Comparison of ENCODE assay signal across 7 mouse cellular contexts in genomic region chr13:91461299-91461698, GRCm38 (mm10). TPM values are rescaled to one million over a fixed set of nuclear protein-coding genes. Genes with fewer than 3 reads are reported as not detected.
DNase-seq lines count a peak whose midpoint lies in the region; ATAC-seq and TF ChIP-seq lines count a peak whose summit lies in the region.

No protein-coding gene starts in this region.

- H3K9me3 ChIP-seq in lung, embryonic 15.5 days, result no peaks in the 10 kb centered on the region
- no peaks in the 10 kb centered on the region for H3K9me3 ChIP-seq in limb, embryonic 15.5 days
- H3K9me3 ChIP-seq in stomach, embryonic 14.5 days (ENCODE audit: control insufficient read depth, low read depth, low read length), result no peaks in the 10 kb centered on the region

- no peak for DNase-seq in lung, adult 18-20 months
- no peak for DNase-seq in right cerebral cortex, postnatal 4 days
- no peak for DNase-seq in frontal cortex, postnatal 36 days (ENCODE audit: low spot score in 2 of 2)

- H3K36me3 ChIP-seq in lung, embryonic 15.5 days, result no peaks in the 10 kb centered on the region
- H3K36me3 ChIP-seq in limb, embryonic 15.5 days, result no peaks in the 10 kb centered on the region
- no peaks in the 10 kb centered on the region for H3K36me3 ChIP-seq in stomach, embryonic 14.5 days (ENCODE audit: control insufficient read depth, insufficient read depth, low read length)

- H3K4me3 ChIP-seq in lung, embryonic 15.5 days, result peak overlapping the region; percentile 93
- peak overlapping the region; percentile 34 for H3K4me3 ChIP-seq in embryonic fibroblast, embryonic 13.5 days (ENCODE audit: insufficient read depth, low read length)
- peak overlapping the region; percentile 89 for H3K4me3 ChIP-seq in limb, embryonic 15.5 days
- peak overlapping the region; percentile 90 for H3K4me3 ChIP-seq in stomach, embryonic 14.5 days (ENCODE audit: low read depth, low read length)

- under 1% methylated on average over 31 of the region's 61 CpGs for WGBS in lung, embryonic 15.5 days
- WGBS in limb, embryonic 15.5 days, result 3% methylated on average over 27 of the region's 61 CpGs
- under 1% methylated on average over 18 of the region's 61 CpGs for WGBS in stomach, embryonic 14.5 days

- no peak for TF ChIP-seq CTCF in embryonic fibroblast, embryonic 13.5 days (IDR thresholded peaks at IDR 0.05; ENCODE audit: borderline replicate concordance, insufficient read depth, low read length)

- TF ChIP-seq POLR2A in embryonic fibroblast, embryonic 13.5 days (IDR thresholded peaks at IDR 0.05; ENCODE audit: low read depth, low read length), result no peak

- peak overlapping the region; percentile 94 for H3K27ac ChIP-seq in lung, embryonic 15.5 days
- no peak overlapping the region for H3K27ac ChIP-seq in embryonic fibroblast, embryonic 13.5 days (ENCODE audit: insufficient read depth, low read length)
- peak overlapping the region; percentile 96 for H3K27ac ChIP-seq in limb, embryonic 15.5 days
- H3K27ac ChIP-seq in stomach, embryonic 14.5 days (ENCODE audit: low read length), result peak overlapping the region; percentile 93

- peak overlapping the region; percentile 76 for H3K9ac ChIP-seq in lung, embryonic 15.5 days
- H3K9ac ChIP-seq in limb, embryonic 15.5 days, result peak overlapping the region; percentile 93
- H3K9ac ChIP-seq in stomach, embryonic 14.5 days (replicated peaks; ENCODE audit: low read depth, low read length), result peak overlapping the region; percentile 89

- H3K4me2 ChIP-seq in lung, embryonic 15.5 days, result peak overlapping the region; percentile 80
- H3K4me2 ChIP-seq in limb, embryonic 15.5 days, result peak overlapping the region; percentile 76
- peak overlapping the region; percentile 78 for H3K4me2 ChIP-seq in stomach, embryonic 14.5 days (replicated peaks; ENCODE audit: low read depth, low read length)

- H3K27me3 ChIP-seq in lung, embryonic 15.5 days, result no peaks in the 10 kb centered on the region
- no peaks in the 10 kb centered on the region for H3K27me3 ChIP-seq in limb, embryonic 15.5 days
- H3K27me3 ChIP-seq in stomach, embryonic 14.5 days (ENCODE audit: control insufficient read depth, insufficient read depth, low read length), result no peaks in the 10 kb centered on the region

- H3K4me1 ChIP-seq in lung, embryonic 15.5 days, result peaks cover 19% of the 10 kb centered on the region
- no peaks in the 10 kb centered on the region for H3K4me1 ChIP-seq in embryonic fibroblast, embryonic 13.5 days (ENCODE audit: control insufficient read depth, insufficient read depth, low read length)
- peaks cover 21% of the 10 kb centered on the region for H3K4me1 ChIP-seq in limb, embryonic 15.5 days
- peaks cover 9% of the 10 kb centered on the region for H3K4me1 ChIP-seq in stomach, embryonic 14.5 days (ENCODE audit: control insufficient read depth, insufficient read depth, low read length)

- peak; percentile 20; the same call in 1 of the 2 replicates for ATAC-seq in lung, embryonic 15.5 days (ENCODE audit: borderline replicate concordance, extremely low read depth, low FRiP score, low TSS enrichment)
- ATAC-seq in limb, embryonic 15.5 days (ENCODE audit: insufficient number of reproducible peaks, low FRiP score, low TSS enrichment, low read depth), result no peak
- peak; percentile 8; the same call in 1 of the 2 replicates for ATAC-seq in stomach, embryonic 14.5 days (ENCODE audit: insufficient number of reproducible peaks, insufficient read depth, low FRiP score, low read depth)

RNA-seq across cellular contexts. Expression of gene Ssbp2, which starts 1.2 kb away (rescaled TPM):
- 96.1 and 97.9 TPM in 2 replicates for polyA plus RNA-seq in lung, embryonic 15.5 days (2015; fragmentation: Nextera tagmentation; extraction: Ambion mirVana)
- 41.6 and 57.2 TPM in 2 replicates for polyA plus RNA-seq in embryonic fibroblast, embryonic 13.5 days (2011; ENCODE audit: insufficient read length, low read depth, missing spikeins)
- 164 and 167 TPM in 2 replicates for polyA plus RNA-seq in limb, embryonic 15.5 days (2015; fragmentation: Nextera tagmentation; extraction: Ambion mirVana)
- polyA plus RNA-seq in stomach, embryonic 14.5 days (2014; fragmentation: Nextera tagmentation; extraction: Ambion mirVana), result 161 and 171 TPM in 2 replicates

Comparison
In these comparisons a context has a peak if more than half of its experiments do, and no peak if none do; other contexts are left out.
1. H3K4me3 ChIP-seq: peak in every context shown above with its lines; median percentile 93 in lung, embryonic 15.5 days; 90 in stomach, embryonic 14.5 days; 89 in limb, embryonic 15.5 days; 34 in embryonic fibroblast, embryonic 13.5 days.